Comparison of ENCODE assay signal across 12 mouse cellular contexts in the genomic region with DNA sequence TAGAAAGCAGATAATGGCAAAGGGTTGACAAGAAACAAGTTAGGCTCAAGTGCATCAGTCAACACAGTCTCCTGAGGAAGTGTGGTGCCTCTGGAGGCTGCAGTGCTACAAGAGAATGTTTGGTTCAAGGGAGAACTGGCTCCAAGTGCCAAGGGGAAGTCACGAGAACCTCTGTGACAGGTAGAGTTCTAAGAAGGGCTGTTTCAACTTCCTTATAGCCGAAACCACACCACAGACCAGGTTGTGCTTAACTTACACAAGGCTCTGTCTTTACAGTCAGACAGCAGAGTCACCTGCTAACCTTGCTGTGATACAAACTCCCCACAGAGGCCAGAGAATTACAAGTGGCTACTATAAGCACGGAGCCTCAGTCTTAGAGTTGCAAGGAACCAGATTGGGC. TPM values are rescaled to one million over a fixed set of nuclear protein-coding genes. Genes with fewer than 3 reads are reported as not detected.
DNase-seq lines count a peak whose midpoint lies in the region; ATAC-seq and TF ChIP-seq lines count a peak whose summit lies in the region.
"Had no signal": no experiment of that assay in that cellular context is flagged by ENCODE, and none has a peak within 500 bp of the region (broad histone marks: within the 10 kb centered on the region; RNA-seq: fewer than 3 reads in every experiment).

No protein-coding gene starts in this region.

- DNase-seq in gastrocnemius, adult 2 months, result no peak
- DNase-seq in gastrocnemius, postnatal 14 days, result no peak
- peak; percentile 41 for DNase-seq in 416B (ENCODE audit: low read depth)
- DNase-seq in testis, postnatal 10 days (ENCODE audit: low spot score), result no peak
- no peak for DNase-seq in layer of hippocampus, postnatal 14 days (ENCODE audit: low spot score in 2 of 2)
- DNase-seq: cerebellum, postnatal 14 days had no signal

- H3K4me2 ChIP-seq in neural tube, embryonic 15.5 days, result no peak overlapping the region
- H3K4me2 ChIP-seq: forebrain, embryonic 12.5 days; hindbrain, embryonic 15.5 days had no signal

- no peaks in the 10 kb centered on the region for H3K9me3 ChIP-seq in neural tube, embryonic 15.5 days (replicated peaks)
- H3K9me3 ChIP-seq: forebrain, embryonic 12.5 days; hindbrain, embryonic 15.5 days had no signal

- peak overlapping the region; percentile 90 for H3K27ac ChIP-seq in gastrocnemius, adult 2 months
- H3K27ac ChIP-seq in neural tube, embryonic 15.5 days (replicated peaks), result no peak overlapping the region
- H3K27ac ChIP-seq: forebrain, embryonic 12.5 days; hindbrain, embryonic 15.5 days had no signal

- no peak overlapping the region for H3K4me3 ChIP-seq in gastrocnemius, adult 2 months
- H3K4me3 ChIP-seq in neural tube, embryonic 15.5 days (replicated peaks), result no peak overlapping the region
- H3K4me3 ChIP-seq: forebrain, embryonic 12.5 days; hindbrain, embryonic 15.5 days had no signal

- 89% methylated on average over 3 of the region's 3 CpGs for WGBS in neural tube, embryonic 15.5 days

- no peaks in the 10 kb centered on the region for H3K27me3 ChIP-seq in neural tube, embryonic 15.5 days (replicated peaks)
- H3K27me3 ChIP-seq: forebrain, embryonic 12.5 days; hindbrain, embryonic 15.5 days had no signal

- intact Hi-C loops in gastrocnemius, adult 2 months (cut with DNase I), result no loop called here
- intact Hi-C loops in gastrocnemius, postnatal 14 days (cut with DNase I; ENCODE audit: low total_unique reads), result no loop called here

- no peak for TF ChIP-seq CTCF in gastrocnemius, adult 2 months (IDR thresholded peaks at IDR 0.05)

- no peaks in the 10 kb centered on the region for H3K36me3 ChIP-seq in neural tube, embryonic 15.5 days

- peak; percentile 83 for ATAC-seq in common myeloid progenitor, adult 5-6 weeks (replicated peaks; ENCODE audit: low read depth, poor library complexity, severe bottlenecking)
- ATAC-seq in megakaryocyte progenitor cell, adult 5-6 weeks (replicated peaks; ENCODE audit: poor library complexity), result peak; percentile 81
- ATAC-seq in neural tube, embryonic 15.5 days (ENCODE audit: low FRiP score), result no peak
- ATAC-seq: midbrain, embryonic 16.5 days had no signal

- H3K9ac ChIP-seq in neural tube, embryonic 15.5 days (replicated peaks), result no peak overlapping the region
- H3K9ac ChIP-seq: forebrain, embryonic 12.5 days; hindbrain, embryonic 15.5 days had no signal

- peaks cover 10% of the 10 kb centered on the region; the same call in 1 of the 2 replicates for H3K4me1 ChIP-seq in neural tube, embryonic 15.5 days
- H3K4me1 ChIP-seq: forebrain, embryonic 12.5 days; hindbrain, embryonic 15.5 days had no signal

RNA-seq across cellular contexts. Expression of a gene that starts 30.1 kb away (rescaled TPM):
- total RNA-seq in gastrocnemius, adult 2 months (2021), result 10 to 100 TPM; 86.5 to 95.5 TPM
- 100 to 1,000 TPM; 112 to 128 TPM for total RNA-seq in gastrocnemius, postnatal 14 days (2021)
- 73.3 and 90.2 TPM in 2 replicates for total RNA-seq in common myeloid progenitor, adult 5-6 weeks (2017)
- total RNA-seq in megakaryocyte progenitor cell, adult 5-6 weeks (2015), result 123 and 134 TPM in 2 replicates
- total RNA-seq in megakaryocyte progenitor cell, adult 5-6 weeks (2017), result 69.4 and 82.0 TPM in 2 replicates
- 200 and 213 TPM in 2 replicates for polyA plus RNA-seq in neural tube, embryonic 15.5 days (2015; fragmentation: Nextera tagmentation; extraction: Ambion mirVana)
- 100 to 1,000 TPM; 114 to 116 TPM for total RNA-seq in layer of hippocampus, postnatal 14 days (2021)

RNA-seq across cellular contexts. Expression of a gene that starts 30.4 kb away (rescaled TPM):
- total RNA-seq in gastrocnemius, adult 2 months (2021), result 100 to 1,000 TPM; 519 to 581 TPM
- 100 to 1,000 TPM; 678 to 745 TPM for total RNA-seq in gastrocnemius, postnatal 14 days (2021)
- 2,336 and 3,207 TPM in 2 replicates for total RNA-seq in common myeloid progenitor, adult 5-6 weeks (2017)
- total RNA-seq in megakaryocyte progenitor cell, adult 5-6 weeks (2015), result 2,531 and 2,532 TPM in 2 replicates
- total RNA-seq in megakaryocyte progenitor cell, adult 5-6 weeks (2017), result 1,869 and 2,149 TPM in 2 replicates
- 264 and 298 TPM in 2 replicates for polyA plus RNA-seq in neural tube, embryonic 15.5 days (2015; fragmentation: Nextera tagmentation; extraction: Ambion mirVana)
- 100 to 1,000 TPM; 438 to 477 TPM for total RNA-seq in layer of hippocampus, postnatal 14 days (2021)

RNA-seq across cellular contexts. Expression of a gene that starts 30.7 kb away (rescaled TPM):
- total RNA-seq in gastrocnemius, adult 2 months (2021), result 10 to 100 TPM; 30.1 to 44.9 TPM
- total RNA-seq in gastrocnemius, postnatal 14 days (2021), result 10 to 100 TPM; 33.5 to 33.8 TPM
- 5.1 and 6.8 TPM in 2 replicates for total RNA-seq in common myeloid progenitor, adult 5-6 weeks (2017)
- total RNA-seq in megakaryocyte progenitor cell, adult 5-6 weeks (2015), result 8.0 and 16.8 TPM in 2 replicates
- 8.6 and 9.5 TPM in 2 replicates for total RNA-seq in megakaryocyte progenitor cell, adult 5-6 weeks (2017)
- polyA plus RNA-seq in neural tube, embryonic 15.5 days (2015; fragmentation: Nextera tagmentation; extraction: Ambion mirVana), result 60.9 and 70.3 TPM in 2 replicates
- 10 to 100 TPM; 79.7 to 82.3 TPM for total RNA-seq in layer of hippocampus, postnatal 14 days (2021)
